Mouse (Mus musculus): ENCODE results near the gene Ltbr.

GRCm38 (mm10) chr6:125300982-125301381 is 12.7 kb downstream of the Ltbr start:
- TF ChIP-seq CTCF (IDR thresholded peaks at IDR 0.05 in 2 of 3, conservative IDR thresholded peaks at IDR 0.05 in 1 of 3; ENCODE audit: control insufficient read depth in 1 of 3, insufficient read depth in 1 of 3, low read depth in 2 of 3, low read length in 3 of 3, poor library complexity in 1 of 3, severe bottlenecking in 1 of 3) (no peak), MXI1 (IDR thresholded peaks at IDR 0.05; ENCODE audit: low read depth, low read length) (no peak), SMC3 (IDR thresholded peaks at IDR 0.05; ENCODE audit: low read depth, low read length) (no peak)
